Comparison of ENCODE assay signal across 24 mouse cellular contexts in the genomic region with DNA sequence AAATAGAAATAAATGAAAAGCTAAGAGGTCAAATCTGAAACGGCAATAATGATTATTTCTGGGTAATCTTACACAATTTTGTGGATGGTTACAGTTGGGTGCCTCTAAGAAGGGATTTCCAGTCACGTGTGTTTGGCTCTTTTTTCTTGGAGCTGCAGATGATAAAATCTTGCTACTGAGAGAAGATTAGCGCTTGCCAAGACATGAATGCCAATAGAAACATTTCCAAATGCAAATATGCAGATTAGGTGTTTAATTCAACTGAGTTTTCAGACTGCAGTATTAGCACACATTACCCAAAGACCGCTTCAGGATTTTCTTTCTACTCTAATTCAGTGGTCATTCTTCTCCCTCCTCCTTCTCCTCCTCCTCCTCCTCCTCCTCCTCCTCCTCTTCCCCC.
DNase-seq lines count a peak whose midpoint lies in the region; ATAC-seq and TF ChIP-seq lines count a peak whose summit lies in the region.
"Had no signal": no experiment of that assay in that cellular context is flagged by ENCODE, and none has a peak within 500 bp of the region (broad histone marks: within the 10 kb centered on the region; RNA-seq: fewer than 3 reads in every experiment).

No protein-coding gene starts in this region.

- H3K4me1 ChIP-seq in forebrain, embryonic 15.5 days: peaks cover 7% of the 10 kb centered on the region; the same call in 1 of the 2 replicates
- H3K4me1 ChIP-seq in forebrain, embryonic 11.5 days (replicated peaks; ENCODE audit: control insufficient read depth, insufficient read depth, low read length): no peaks in the 10 kb centered on the region
- H3K4me1 ChIP-seq: embryonic facial prominence, embryonic 12.5 days; embryonic facial prominence, embryonic 15.5 days; heart, embryonic 13.5 days; hindbrain, embryonic 12.5 days; hindbrain, embryonic 15.5 days had no signal

- WGBS in forebrain, embryonic 15.5 days: 35% methylated on average over 4 of the region's 4 CpGs
- WGBS in forebrain, embryonic 11.5 days: 84% methylated on average over 4 of the region's 4 CpGs

- H3K27me3 ChIP-seq in forebrain, embryonic 15.5 days: no peaks in the 10 kb centered on the region
- no peaks in the 10 kb centered on the region for H3K27me3 ChIP-seq in forebrain, embryonic 11.5 days (ENCODE audit: control insufficient read depth, insufficient read depth, low read length)
- H3K27me3 ChIP-seq: embryonic facial prominence, embryonic 12.5 days; embryonic facial prominence, embryonic 15.5 days; heart, embryonic 13.5 days; hindbrain, embryonic 12.5 days; hindbrain, embryonic 15.5 days had no signal

- peak overlapping the region; percentile 69; the same call in 1 of the 2 replicates for H3K27ac ChIP-seq in forebrain, embryonic 15.5 days (replicated peaks)
- H3K27ac ChIP-seq in forebrain, embryonic 11.5 days (ENCODE audit: low read depth, low read length): no peak overlapping the region
- H3K27ac ChIP-seq: embryonic facial prominence, embryonic 12.5 days; embryonic facial prominence, embryonic 15.5 days; heart, adult 2 months; heart, embryonic 10.5 days; heart, embryonic 13.5 days; hindbrain, embryonic 12.5 days; hindbrain, embryonic 15.5 days had no signal

- no peaks in the 10 kb centered on the region for H3K9me3 ChIP-seq in forebrain, embryonic 15.5 days
- H3K9me3 ChIP-seq in forebrain, embryonic 11.5 days (ENCODE audit: control insufficient read depth, low read length): peaks cover 3% of the 10 kb centered on the region; the same call in 1 of the 2 replicates
- H3K9me3 ChIP-seq: embryonic facial prominence, embryonic 12.5 days; embryonic facial prominence, embryonic 15.5 days; heart, embryonic 10.5 days; hindbrain, embryonic 15.5 days had no signal

- H3K4me2 ChIP-seq in forebrain, embryonic 15.5 days (replicated peaks): no peak overlapping the region
- H3K4me2 ChIP-seq in forebrain, embryonic 11.5 days (ENCODE audit: low read depth, low read length, severe bottlenecking): no peak overlapping the region
- H3K4me2 ChIP-seq: embryonic facial prominence, embryonic 12.5 days; embryonic facial prominence, embryonic 15.5 days; heart, embryonic 13.5 days; hindbrain, embryonic 12.5 days; hindbrain, embryonic 15.5 days had no signal

- peak; percentile 46 for ATAC-seq in forebrain, embryonic 15.5 days (replicated peaks)
- no peak for ATAC-seq in forebrain, embryonic 11.5 days (replicated peaks; ENCODE audit: low FRiP score)
- ATAC-seq: activated CD4-positive, CD25-positive, alpha-beta regulatory T cell, adult 4 months; intestine, postnatal 0 days had no signal

- DNase-seq in forebrain, embryonic 11.5 days (ENCODE audit: low spot score): no peak
- peak; percentile 79 for DNase-seq in brain, embryonic 14.5 days (ENCODE audit: low read depth)
- DNase-seq in fat pad, adult 2 months (ENCODE audit: extremely low read depth, low read depth, low spot score): peak; percentile 83
- DNase-seq in telencephalon, adult 2 months (ENCODE audit: low read depth, low spot score): peak; percentile 53
- DNase-seq in B cell, adult 2 months: no peak
- DNase-seq in testis, postnatal 10 days (ENCODE audit: low spot score): no peak
- DNase-seq: adrenal gland, adult 8-10 months; adrenal gland, postnatal 25 days; cerebellum, adult 2 months; cerebellum, adult 9-11 months; cerebellum, postnatal 25 days; gastrocnemius, postnatal 10 days; gastrocnemius, postnatal 36 days; heart, adult 2 months; kidney, adult 2 months had no signal

- no peak overlapping the region for H3K9ac ChIP-seq in forebrain, embryonic 15.5 days (replicated peaks)
- no peak overlapping the region for H3K9ac ChIP-seq in forebrain, embryonic 11.5 days (ENCODE audit: low read length)
- H3K9ac ChIP-seq: embryonic facial prominence, embryonic 12.5 days; embryonic facial prominence, embryonic 15.5 days; heart, embryonic 13.5 days; hindbrain, embryonic 12.5 days; hindbrain, embryonic 15.5 days had no signal

- no peaks in the 10 kb centered on the region for H3K36me3 ChIP-seq in forebrain, embryonic 15.5 days
- no peaks in the 10 kb centered on the region for H3K36me3 ChIP-seq in forebrain, embryonic 11.5 days (ENCODE audit: control insufficient read depth, insufficient read depth, low read length)
- H3K36me3 ChIP-seq: embryonic facial prominence, embryonic 12.5 days; embryonic facial prominence, embryonic 15.5 days; heart, embryonic 10.5 days; heart, embryonic 13.5 days; hindbrain, embryonic 12.5 days; hindbrain, embryonic 15.5 days had no signal

- no peak overlapping the region for H3K4me3 ChIP-seq in forebrain, embryonic 15.5 days
- no peak overlapping the region for H3K4me3 ChIP-seq in forebrain, embryonic 11.5 days (ENCODE audit: low read depth, low read length)
- H3K4me3 ChIP-seq: embryonic facial prominence, embryonic 12.5 days; embryonic facial prominence, embryonic 15.5 days; heart, adult 2 months; heart, embryonic 10.5 days; heart, embryonic 13.5 days; hindbrain, embryonic 12.5 days; hindbrain, embryonic 15.5 days had no signal

- no peak for TF ChIP-seq POLR2A in brain, embryonic 14.5 days (IDR thresholded peaks at IDR 0.05; ENCODE audit: borderline replicate concordance, extremely low read depth, insufficient read depth, insufficient read length, poor library complexity, severe bottlenecking)

- no peak for TF ChIP-seq CTCF in brain, embryonic 14.5 days (IDR thresholded peaks at IDR 0.05; ENCODE audit: borderline replicate concordance, extremely low read depth, insufficient read depth, insufficient read length)

Comparison
In these comparisons a context has a peak if more than half of its experiments do, and no peak if none do; other contexts are left out.
1. DNase-seq: peak in brain, embryonic 14.5 days (single experiment), fat pad, adult 2 months (single experiment) and telencephalon, adult 2 months (single experiment); none in forebrain, embryonic 11.5 days (single experiment), B cell, adult 2 months (0 of 2) and testis, postnatal 10 days (single experiment).